Mouse (Mus musculus) layer of hippocampus, adult 2 months (tissue): ENCODE measurements around the gene Rgs6. TPM values are rescaled to one million over a fixed set of nuclear protein-coding genes. Genes with fewer than 3 reads are reported as not detected.

Experiments
- DNase-seq, 2 experiments: peaks; one replicate each; pipeline ENCODE4 v3.0.0; 2022; ENCODE audit warnings: low spot score in 2 of 2
- H3K27ac ChIP-seq: fragments of 200-600 bp; 2 replicates; pipeline ENCODE4 v1.8.1; 2022
- H3K4me3 ChIP-seq: fragments of 200-600 bp; 2 replicates; pipeline ENCODE4 v1.8.1; 2022; ENCODE audit warnings: mild to moderate bottlenecking
- CTCF ChIP-seq: fragments of 200-600 bp; conservative IDR thresholded peaks from 2 replicates; pipeline ENCODE4 v1.8.1; 2022; ENCODE audit warnings: antibody characterized with exemption, mild to moderate bottlenecking, moderate library complexity
- total RNA-seq, 2 experiments: library from RNA; stranded (reverse); gene quantifications; 2 replicates each; pipeline ENCODE4 v1.2.3; 2021

Rgs6 gene
- total RNA-seq, 2 experiments from 2014 or later: 10.2 to 10.4 TPM

DNA sequence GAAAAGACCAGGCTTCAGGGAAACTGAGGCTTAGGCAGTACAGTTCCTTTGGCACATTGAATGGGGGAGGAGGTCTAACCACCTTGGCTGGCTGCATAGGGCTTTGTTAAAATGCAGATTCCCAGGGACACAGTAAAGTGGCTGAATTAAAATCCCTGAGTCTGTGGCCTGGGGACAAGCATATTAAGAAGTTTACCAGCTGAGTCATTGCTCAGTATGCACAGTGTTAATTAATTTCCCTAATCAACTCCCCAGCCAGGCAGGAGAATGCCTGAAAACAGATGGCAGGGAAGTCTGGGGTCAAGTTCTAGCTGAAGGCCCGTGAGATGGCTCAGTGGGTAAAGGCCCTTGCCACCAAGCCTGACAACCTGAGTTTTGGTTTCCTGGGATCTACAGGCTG lies 15.2 kb downstream of the Rgs6 start:
- Histone ChIP-seq H3K27ac (no peak overlapping the region), H3K4me3 (no peak overlapping the region)
- no peak for TF ChIP-seq CTCF
- DNase-seq: no peak

DNA sequence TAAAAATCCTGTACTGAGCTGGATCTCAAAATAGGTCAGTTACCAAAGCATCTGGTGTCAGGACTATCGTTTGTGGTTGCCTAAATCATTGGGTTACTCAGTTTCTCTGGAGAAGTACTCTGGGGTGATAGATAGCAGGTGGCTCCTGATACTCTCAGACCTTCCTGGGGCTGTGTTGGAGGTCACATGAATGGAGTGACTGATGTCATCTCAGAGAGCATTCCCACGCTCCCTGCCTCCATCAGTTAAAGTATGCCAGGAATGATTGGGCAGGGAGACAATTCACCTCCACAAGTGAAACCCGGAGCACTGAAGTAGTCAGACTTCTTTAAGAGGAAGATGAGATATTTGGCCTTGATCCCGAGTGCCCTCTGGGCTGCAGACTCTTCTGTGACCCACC lies 15.9 kb downstream of the Rgs6 start:
- no peak for DNase-seq
- TF ChIP-seq CTCF: no peak
- Histone ChIP-seq H3K4me3 (no peak overlapping the region), H3K27ac (no peak overlapping the region)

DNA sequence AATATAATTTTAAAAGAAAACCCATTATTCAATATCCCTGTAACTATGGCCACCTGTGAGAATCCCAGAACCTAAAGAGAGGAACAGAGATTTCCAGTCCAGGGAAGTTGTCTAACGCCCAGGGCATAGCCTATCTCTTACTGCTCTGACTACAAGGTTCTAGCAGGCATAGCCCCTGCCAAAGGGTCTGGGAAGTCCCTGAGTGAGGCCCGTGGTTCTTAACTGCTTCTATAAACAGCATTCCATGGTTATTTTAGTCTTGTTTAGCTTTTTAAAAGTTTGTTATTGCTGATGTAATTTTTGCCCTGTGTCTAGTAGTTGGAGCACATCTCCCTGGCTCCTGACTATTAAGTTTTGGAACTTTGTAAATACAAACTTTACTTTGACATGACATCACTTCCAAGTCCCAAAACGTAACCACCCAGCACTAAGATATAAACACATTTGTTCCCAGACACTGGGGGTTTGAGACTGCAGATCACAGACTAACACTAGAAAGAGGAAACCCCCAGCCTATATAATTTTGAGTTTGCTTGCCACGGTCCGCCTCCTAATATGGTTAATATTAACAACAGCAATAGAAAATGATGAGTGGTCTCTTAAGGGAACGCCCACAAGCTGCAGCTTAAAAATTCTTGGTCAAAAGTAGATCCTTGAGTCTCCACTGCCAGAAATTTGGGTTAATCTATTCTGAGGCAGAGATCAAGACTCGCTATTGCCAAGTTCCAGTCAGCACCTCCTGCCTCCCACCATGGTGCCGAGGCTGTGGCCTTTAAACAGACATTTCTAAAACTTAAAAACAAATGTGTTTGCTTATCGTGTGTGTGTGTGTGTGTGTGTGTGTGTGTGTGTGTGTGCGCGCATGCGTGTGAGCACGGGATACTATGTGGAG lies 24.9 kb downstream of the Rgs6 start:
- no peak for TF ChIP-seq CTCF

DNA sequence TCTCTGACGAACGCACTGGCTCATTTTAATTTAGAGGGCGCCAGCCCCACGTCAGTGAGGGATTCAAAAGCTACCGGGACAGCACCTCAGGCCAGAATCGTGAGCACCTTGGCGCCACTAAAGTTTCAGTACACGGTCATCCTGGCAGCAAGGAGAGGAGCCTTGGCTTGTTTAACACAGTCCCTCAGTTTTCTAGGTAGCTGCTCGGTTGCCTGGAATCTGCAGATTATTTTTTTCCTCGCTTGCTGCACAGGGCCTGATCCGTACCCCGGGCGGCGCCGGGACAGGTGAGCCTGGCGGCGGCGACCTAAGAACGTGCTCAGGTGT lies 28.4 kb downstream of the Rgs6 start:
- Histone ChIP-seq H3K27ac (peak overlapping the region; percentile 6; the same call in 1 of the 2 replicates), H3K4me3 (peak overlapping the region; percentile 53)
- TF ChIP-seq CTCF: no peak
- DNase-seq: peak in 1 of 2 experiments; percentile 13

More for the DNA sequence above, 24.9 kb downstream of the Rgs6 start:
- Histone ChIP-seq H3K4me3 (no peak overlapping the region), H3K27ac (no peak overlapping the region)
- no peak for DNase-seq

DNA sequence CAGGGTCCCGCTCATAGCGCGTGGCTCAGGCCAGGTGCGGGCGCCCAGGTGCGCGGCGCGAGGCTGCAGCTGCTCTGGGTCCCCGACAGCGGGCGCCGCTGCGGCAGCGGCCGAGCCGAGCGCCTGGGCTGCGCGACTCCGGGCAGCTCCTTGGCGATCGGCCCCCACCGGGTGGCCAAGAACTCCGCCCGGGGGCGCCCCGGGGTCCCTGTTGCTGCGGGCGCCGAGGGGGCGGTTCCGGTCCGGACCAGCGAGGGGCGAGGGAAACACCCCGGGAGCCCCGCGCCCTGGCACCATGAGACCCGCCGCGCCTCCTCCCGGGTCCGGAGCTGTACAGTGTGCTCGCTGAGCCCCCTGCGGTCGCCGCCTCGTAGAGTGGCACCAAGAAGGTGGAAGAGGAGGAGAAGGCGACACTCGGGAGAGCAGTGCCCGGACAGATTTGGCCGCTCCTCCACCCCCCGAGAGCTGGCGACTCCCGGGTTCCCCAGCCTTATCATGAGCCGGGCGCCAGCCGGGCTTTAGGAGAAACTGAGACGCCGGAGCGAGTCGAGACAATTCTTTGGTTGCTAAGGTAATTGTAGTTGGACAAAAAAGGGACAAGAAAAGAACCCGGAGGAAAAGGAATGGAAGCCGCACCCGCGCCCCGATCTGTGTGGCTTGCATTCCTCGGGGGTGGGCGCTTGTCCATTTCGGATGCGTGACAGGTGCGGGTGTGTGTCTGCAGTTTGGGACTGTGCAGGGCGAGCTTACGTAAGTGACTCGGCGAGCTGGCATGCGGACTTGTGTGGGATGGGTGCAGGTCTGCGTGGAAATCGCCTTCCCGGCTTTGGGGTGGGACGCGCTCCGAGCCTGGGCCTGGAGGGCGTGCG lies 29.0 kb downstream of the Rgs6 start:
- DNase-seq: peak in 1 of 2 experiments; percentile 17
- peak overlapping the region; percentile 53 for H3K4me3 ChIP-seq
- peak overlapping the region; percentile 6 for H3K27ac ChIP-seq
- peak; percentile 67 for TF ChIP-seq CTCF

DNA sequence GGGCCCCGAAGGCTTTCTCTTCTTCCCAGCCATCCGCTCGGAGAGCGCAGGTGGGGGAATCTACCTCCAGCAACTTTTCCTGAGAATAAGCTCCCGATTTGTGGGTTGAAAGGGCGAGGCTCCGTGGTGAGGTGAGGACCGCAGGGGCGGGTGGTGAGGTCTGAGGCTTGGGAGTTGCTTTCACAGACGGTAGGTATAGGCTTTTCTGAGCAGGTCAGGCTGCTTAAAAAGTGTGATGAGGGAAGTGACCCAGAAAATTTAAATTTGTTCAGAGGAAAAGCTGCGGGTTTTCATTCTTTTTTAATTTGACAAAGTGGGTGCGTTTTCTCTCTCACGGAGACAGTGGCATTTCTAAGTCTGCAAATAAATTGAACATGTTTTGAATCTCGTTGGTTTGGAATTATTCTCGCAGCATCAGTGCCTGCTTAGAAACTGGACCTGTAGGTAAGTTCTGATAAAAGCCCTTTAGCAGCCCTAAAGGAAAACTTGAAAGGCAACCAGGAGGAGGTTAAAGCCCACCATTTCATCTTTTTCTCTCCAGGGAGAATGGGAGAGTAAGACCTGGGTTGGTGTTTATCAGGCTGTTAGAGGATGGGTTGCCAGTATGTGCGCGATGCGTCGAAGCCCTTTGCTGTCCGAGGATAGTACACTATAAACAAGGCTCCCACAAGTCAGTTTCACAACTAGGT lies 29.7 kb downstream of the Rgs6 start:
- Histone ChIP-seq H3K27ac (peak overlapping the region; percentile 6), H3K4me3 (peak overlapping the region; percentile 53)
- no peak for TF ChIP-seq CTCF
- no peak for DNase-seq

DNA sequence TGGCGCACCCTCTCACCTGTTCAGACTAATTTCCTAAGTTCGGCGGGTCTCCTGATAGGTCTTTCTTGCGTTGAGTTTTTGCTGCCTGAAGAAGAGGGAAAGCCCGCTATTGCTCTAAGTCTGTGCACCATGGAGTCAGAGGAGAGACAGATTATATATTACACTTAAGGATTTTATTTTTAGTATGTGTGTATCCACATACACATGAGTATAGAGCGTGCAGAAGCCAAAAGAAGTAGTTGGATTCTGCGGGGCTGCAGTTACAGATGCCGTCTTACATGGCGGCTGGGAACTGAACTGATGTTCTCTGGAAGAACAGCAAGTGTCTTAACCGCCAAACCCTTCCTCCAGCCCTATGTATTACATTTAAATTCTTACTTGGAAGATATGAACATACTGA lies 52.3 kb downstream of the Rgs6 start:
- Histone ChIP-seq H3K27ac (no peak overlapping the region), H3K4me3 (no peak overlapping the region)
- no peak for DNase-seq
- TF ChIP-seq CTCF: no peak

DNA sequence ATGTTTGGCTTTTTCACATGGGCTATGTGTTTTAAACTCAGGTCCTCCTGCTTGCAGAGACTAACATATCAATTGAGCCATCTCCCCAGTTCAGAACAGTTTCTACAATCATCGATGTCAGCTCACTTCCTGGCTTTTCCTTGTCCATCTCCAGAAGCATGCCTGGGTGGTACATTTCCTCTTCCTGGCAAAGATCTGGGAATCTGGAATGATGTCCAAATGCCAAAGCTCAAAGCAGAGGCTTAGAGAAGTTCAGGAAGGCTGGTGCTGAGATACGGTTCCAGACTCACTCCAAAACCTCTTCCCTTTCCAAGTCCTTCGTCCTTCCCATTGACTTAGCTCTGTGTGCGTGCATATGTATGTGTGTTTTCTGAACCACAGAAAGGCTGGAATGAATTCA lies 59.8 kb downstream of the Rgs6 start:
- no peak for DNase-seq
- no peak for TF ChIP-seq CTCF
- no peak overlapping the region for H3K27ac ChIP-seq
- no peak overlapping the region for H3K4me3 ChIP-seq

DNA sequence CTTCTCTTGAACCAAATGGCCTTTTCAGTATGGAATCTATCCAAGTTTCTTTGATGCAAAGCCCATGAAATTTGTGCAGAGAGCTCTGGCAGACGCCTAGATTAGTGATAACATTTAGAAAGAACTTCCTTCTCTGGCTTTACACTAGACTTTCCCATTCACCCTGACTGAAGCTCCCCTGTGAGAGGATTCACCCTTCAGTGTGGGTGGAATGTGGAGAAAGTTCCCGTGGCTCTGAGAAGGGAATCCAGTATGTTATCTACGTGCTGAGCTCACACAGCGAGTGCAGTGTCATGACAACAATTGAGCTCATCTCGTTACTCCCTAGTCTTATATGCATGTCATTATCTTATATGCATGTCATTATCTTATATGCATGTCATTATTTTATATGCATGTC lies 61.9 kb downstream of the Rgs6 start:
- TF ChIP-seq CTCF: no peak
- Histone ChIP-seq H3K4me3 (no peak overlapping the region), H3K27ac (no peak overlapping the region)
- no peak for DNase-seq

DNA sequence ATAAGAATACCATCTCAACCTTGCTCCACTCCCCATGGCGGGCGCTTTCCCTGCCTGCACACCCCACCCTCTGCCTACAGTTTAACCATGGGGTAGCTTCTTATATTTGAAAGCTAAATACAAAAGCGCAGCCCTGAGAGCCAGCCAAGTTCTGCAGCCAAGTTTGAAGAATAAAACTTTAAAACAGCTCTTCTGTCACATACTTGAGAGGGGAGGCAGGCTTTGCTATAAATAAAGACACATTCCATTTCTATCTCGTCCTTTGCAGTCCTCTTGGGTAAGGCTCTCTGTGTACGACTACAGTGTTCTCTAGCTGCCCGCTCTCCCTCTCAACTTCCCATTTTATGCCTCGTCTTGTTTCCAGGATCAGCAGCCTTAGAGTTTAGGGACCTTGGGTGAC lies 76.5 kb downstream of the Rgs6 start:
- no peak for DNase-seq
- no peak overlapping the region for H3K4me3 ChIP-seq
- H3K27ac ChIP-seq: no peak overlapping the region
- TF ChIP-seq CTCF: no peak

DNA sequence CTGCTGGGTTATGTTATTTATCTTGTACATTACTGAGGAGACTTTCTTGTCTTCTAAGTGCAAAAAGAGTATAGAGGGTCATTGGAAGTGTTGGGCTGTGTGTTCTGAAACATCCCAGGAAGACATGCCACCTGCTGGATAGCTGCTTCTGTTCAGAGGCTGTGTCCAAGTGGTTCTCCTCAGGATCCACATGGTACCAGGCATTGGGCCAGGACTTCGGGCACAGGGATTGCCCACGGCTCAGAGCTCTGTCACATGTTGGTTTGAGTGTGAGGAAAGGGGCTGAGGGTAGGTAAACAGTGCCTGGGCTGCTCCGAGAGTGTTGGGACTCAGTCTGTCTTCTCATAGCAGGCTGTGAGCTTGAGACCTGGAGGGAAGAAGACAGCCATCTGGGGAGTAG lies 79.3 kb downstream of the Rgs6 start:
- no peak for DNase-seq
- TF ChIP-seq CTCF: no peak
- no peak overlapping the region for H3K4me3 ChIP-seq
- no peak overlapping the region for H3K27ac ChIP-seq

DNA sequence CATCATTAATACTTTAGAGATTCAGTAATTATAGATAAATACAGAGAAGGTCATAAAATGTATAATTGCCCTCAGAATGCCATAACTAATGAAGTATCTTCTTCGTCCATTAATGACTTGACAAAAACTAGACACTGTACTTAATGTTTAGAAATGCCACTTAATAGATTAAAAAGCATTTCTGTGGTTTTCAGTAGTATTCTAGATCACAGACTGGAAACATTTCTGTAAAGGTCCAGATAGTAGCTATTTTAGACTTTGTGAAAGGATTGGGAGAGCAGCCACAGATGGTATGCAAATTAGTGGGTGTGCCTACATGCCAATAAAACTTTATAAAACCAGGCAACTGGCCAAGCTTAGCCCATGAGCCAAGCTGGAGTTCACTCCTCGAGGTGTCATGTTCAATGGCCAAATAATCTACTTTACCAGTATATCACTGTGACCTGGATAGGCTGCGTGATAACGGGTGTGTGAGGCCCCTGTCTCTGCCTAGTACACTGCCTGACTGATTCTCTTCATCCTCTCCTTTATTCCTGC lies 82.2 kb downstream of the Rgs6 start:
- peak in 1 of 2 experiments; percentile 23 for DNase-seq
- TF ChIP-seq CTCF: no peak
- Histone ChIP-seq H3K4me3 (no peak overlapping the region), H3K27ac (no peak overlapping the region)

DNA sequence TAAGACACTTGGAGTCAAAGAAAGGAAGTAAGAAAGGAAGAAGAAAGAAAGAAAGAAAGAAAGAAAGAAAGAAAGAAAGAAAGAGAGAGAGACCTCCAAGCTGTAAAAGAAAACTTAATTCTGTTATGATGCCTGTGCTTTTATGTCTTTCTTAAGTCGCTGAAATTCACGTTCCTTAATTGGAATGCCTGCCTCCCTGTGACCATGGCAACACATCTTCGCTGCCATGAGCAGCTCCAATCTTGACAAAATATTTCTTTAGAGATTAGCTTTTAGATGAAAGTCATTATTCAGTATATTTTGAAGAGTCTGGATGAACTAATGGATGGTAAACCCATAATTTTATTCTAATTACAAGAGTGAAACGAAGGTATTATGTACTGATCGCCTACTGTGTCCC lies 83.5 kb downstream of the Rgs6 start:
- H3K4me3 ChIP-seq: no peak overlapping the region
- DNase-seq: no peak
- no peak for TF ChIP-seq CTCF
- H3K27ac ChIP-seq: no peak overlapping the region
